Mouse (Mus musculus): ENCODE data around the gene Gm9508. TPM values are rescaled to one million over a fixed set of nuclear protein-coding genes. Genes with fewer than 3 reads are reported as not detected.
"Not testable (repeated sequence)": the region's sequence is repeated elsewhere in the genome, so short reads cannot be mapped to it uniquely, and the experiment has no call there.

Gene Gm9508
- not detected in 2 replicates for polyA plus RNA-seq (2015; fragmentation: Nextera tagmentation; extraction: Ambion mirVana)

GRCm38 (mm10) chr10:77697133-77697532 is at the start of gene Gm9508:
TSS of gene Gm9508 (minus strand) at chr10:77697233.
- Histone ChIP-seq H3K27me3 (ENCODE audit: control insufficient read depth, insufficient read depth, low read length) (no peaks in the 10 kb centered on the region), H3K4me1 (ENCODE audit: control insufficient read depth, insufficient read depth, low read length) (no peaks in the 10 kb centered on the region), H3K27ac (ENCODE audit: low read length) (no peak within 1 kb of the TSS), H3K4me3 (replicated peaks; ENCODE audit: low read length) (no peak within 1 kb of the TSS), H3K9ac (ENCODE audit: low read length) (no peak within 1 kb of the TSS), H3K4me2 (ENCODE audit: low read depth, low read length) (no peak within 1 kb of the TSS), H3K36me3 (ENCODE audit: control insufficient read depth, insufficient read depth, low read length) (no peaks in the 10 kb centered on the region), H3K9me3 (replicated peaks; ENCODE audit: control insufficient read depth, low read length) (0 out of 2 replicates have a peak, but pooled peaks cover 5% of the 10 kb centered on the region)
- ATAC-seq (ENCODE audit: insufficient read depth, low FRiP score) = no peak
- WGBS = 34% methylated on average over 4 of the region's 4 CpGs

- not testable (repeated sequence) for H3K4me3 ChIP-seq (replicated peaks; ENCODE audit: low read length); ATAC-seq (ENCODE audit: insufficient read depth, low FRiP score); H3K4me2 ChIP-seq (ENCODE audit: low read depth, low read length); H3K4me1 ChIP-seq (ENCODE audit: control insufficient read depth, insufficient read depth, low read length); H3K9ac ChIP-seq (ENCODE audit: low read length); H3K9me3 ChIP-seq (replicated peaks; ENCODE audit: control insufficient read depth, low read length); H3K27me3 ChIP-seq (ENCODE audit: control insufficient read depth, insufficient read depth, low read length); H3K36me3 ChIP-seq (ENCODE audit: control insufficient read depth, insufficient read depth, low read length); H3K27ac ChIP-seq (ENCODE audit: low read length)
- 48% methylated on average over 4 of the region's 5 CpGs for WGBS
These were observed 45.1 kb upstream of the Gm9508 start, which contains the start of gene Gm18596 for GRCm38 (mm10) chr10:77741924-77742688. TSS of gene Gm18596 (minus strand) at chr10:77742638.

GRCm38 (mm10) chr10:77738929-77739328 is 41.9 kb upstream of the Gm9508 start:
- no peaks in the 10 kb centered on the region for H3K27me3 ChIP-seq (ENCODE audit: control insufficient read depth, insufficient read depth, low read length)
- H3K4me2 ChIP-seq (ENCODE audit: low read depth, low read length) = no peak overlapping the region
- peaks cover 6% of the 10 kb centered on the region; the same call in 1 of the 2 replicates for H3K9me3 ChIP-seq (replicated peaks; ENCODE audit: control insufficient read depth, low read length)
- H3K36me3 ChIP-seq (ENCODE audit: control insufficient read depth, insufficient read depth, low read length) = no peaks in the 10 kb centered on the region
- no peak overlapping the region for H3K4me3 ChIP-seq (replicated peaks; ENCODE audit: low read length)
- 86% methylated on average over 4 of the region's 4 CpGs for WGBS
- no peaks in the 10 kb centered on the region for H3K4me1 ChIP-seq (ENCODE audit: control insufficient read depth, insufficient read depth, low read length)
- no peak overlapping the region for H3K27ac ChIP-seq (ENCODE audit: low read length)
- H3K9ac ChIP-seq (ENCODE audit: low read length) = no peak overlapping the region
- ATAC-seq (ENCODE audit: insufficient read depth, low FRiP score) = no peak

GRCm38 (mm10) chr10:77735928-77736327 is 38.9 kb upstream of the Gm9508 start:
- no peak overlapping the region for H3K4me3 ChIP-seq (replicated peaks; ENCODE audit: low read length)
- 91% methylated on average over 1 of the region's 1 CpGs for WGBS
- H3K4me2 ChIP-seq (ENCODE audit: low read depth, low read length) = no peak overlapping the region
- no peak for ATAC-seq (ENCODE audit: insufficient read depth, low FRiP score)
- peaks cover 6% of the 10 kb centered on the region; the same call in 1 of the 2 replicates for H3K9me3 ChIP-seq (replicated peaks; ENCODE audit: control insufficient read depth, low read length)
- H3K27ac ChIP-seq (ENCODE audit: low read length) = no peak overlapping the region
- no peak overlapping the region for H3K9ac ChIP-seq (ENCODE audit: low read length)
- no peaks in the 10 kb centered on the region for H3K27me3 ChIP-seq (ENCODE audit: control insufficient read depth, insufficient read depth, low read length)
- no peaks in the 10 kb centered on the region for H3K4me1 ChIP-seq (ENCODE audit: control insufficient read depth, insufficient read depth, low read length)
- H3K36me3 ChIP-seq (ENCODE audit: control insufficient read depth, insufficient read depth, low read length) = no peaks in the 10 kb centered on the region

- Histone ChIP-seq H3K36me3 (ENCODE audit: control insufficient read depth, insufficient read depth, low read length) (no peaks in the 10 kb centered on the region), H3K4me2 (ENCODE audit: low read depth, low read length) (no peak overlapping the region), H3K27ac (ENCODE audit: low read length) (no peak overlapping the region), H3K9ac (ENCODE audit: low read length) (no peak overlapping the region), H3K9me3 (replicated peaks; ENCODE audit: control insufficient read depth, low read length) (no peaks in the 10 kb centered on the region), H3K27me3 (ENCODE audit: control insufficient read depth, insufficient read depth, low read length) (no peaks in the 10 kb centered on the region), H3K4me3 (replicated peaks; ENCODE audit: low read length) (no peak overlapping the region), H3K4me1 (ENCODE audit: control insufficient read depth, insufficient read depth, low read length) (no peaks in the 10 kb centered on the region)
- 46% methylated on average over 4 of the region's 4 CpGs for WGBS
- no peak for ATAC-seq (ENCODE audit: insufficient read depth, low FRiP score)
These were observed 32.2 kb upstream of the Gm9508 start for GRCm38 (mm10) chr10:77729241-77729640.

- H3K27me3 ChIP-seq (ENCODE audit: control insufficient read depth, insufficient read depth, low read length) = no peaks in the 10 kb centered on the region
- H3K9ac ChIP-seq (ENCODE audit: low read length) = no peak overlapping the region
- no peak overlapping the region for H3K4me2 ChIP-seq (ENCODE audit: low read depth, low read length)
- H3K9me3 ChIP-seq (replicated peaks; ENCODE audit: control insufficient read depth, low read length) = no peaks in the 10 kb centered on the region
- H3K4me1 ChIP-seq (ENCODE audit: control insufficient read depth, insufficient read depth, low read length) = no peaks in the 10 kb centered on the region
- 52% methylated on average over 4 of the region's 4 CpGs for WGBS
- ATAC-seq (ENCODE audit: insufficient read depth, low FRiP score) = no peak
- H3K27ac ChIP-seq (ENCODE audit: low read length) = no peak overlapping the region
- no peaks in the 10 kb centered on the region for H3K36me3 ChIP-seq (ENCODE audit: control insufficient read depth, insufficient read depth, low read length)
- no peak overlapping the region for H3K4me3 ChIP-seq (replicated peaks; ENCODE audit: low read length)
These were observed 31.2 kb upstream of the Gm9508 start for GRCm38 (mm10) chr10:77728280-77728679.

- H3K36me3 ChIP-seq (ENCODE audit: control insufficient read depth, insufficient read depth, low read length) = no peaks in the 10 kb centered on the region
- H3K4me1 ChIP-seq (ENCODE audit: control insufficient read depth, insufficient read depth, low read length) = no peaks in the 10 kb centered on the region
- no peak within 1 kb of the TSS for H3K27ac ChIP-seq (ENCODE audit: low read length)
- H3K9me3 ChIP-seq (replicated peaks; ENCODE audit: control insufficient read depth, low read length) = no peaks in the 10 kb centered on the region
- no peak within 1 kb of the TSS for H3K4me2 ChIP-seq (ENCODE audit: low read depth, low read length)
- H3K9ac ChIP-seq (ENCODE audit: low read length) = no peak within 1 kb of the TSS
- WGBS = 25% methylated on average over 3 of the region's 3 CpGs
- no peaks in the 10 kb centered on the region for H3K27me3 ChIP-seq (ENCODE audit: control insufficient read depth, insufficient read depth, low read length)
- no peak for ATAC-seq (ENCODE audit: insufficient read depth, low FRiP score)
- H3K4me3 ChIP-seq (replicated peaks; ENCODE audit: low read length) = no peak within 1 kb of the TSS
These were observed 29.2 kb upstream of the Gm9508 start, which contains the start of gene Gm10100 for GRCm38 (mm10) chr10:77726186-77726585. TSS of gene Gm10100 (plus strand) at chr10:77726486.

GRCm38 (mm10) chr10:77724855-77725254 is 27.8 kb upstream of the Gm9508 start:
- WGBS = 79% methylated on average over 8 of the region's 8 CpGs
- Histone ChIP-seq H3K9me3 (replicated peaks; ENCODE audit: control insufficient read depth, low read length) (no peaks in the 10 kb centered on the region), H3K27ac (ENCODE audit: low read length) (no peak overlapping the region), H3K4me2 (ENCODE audit: low read depth, low read length) (no peak overlapping the region), H3K27me3 (ENCODE audit: control insufficient read depth, insufficient read depth, low read length) (no peaks in the 10 kb centered on the region), H3K4me3 (replicated peaks; ENCODE audit: low read length) (no peak overlapping the region), H3K9ac (ENCODE audit: low read length) (no peak overlapping the region), H3K4me1 (ENCODE audit: control insufficient read depth, insufficient read depth, low read length) (no peaks in the 10 kb centered on the region), H3K36me3 (ENCODE audit: control insufficient read depth, insufficient read depth, low read length) (no peaks in the 10 kb centered on the region)
- no peak for ATAC-seq (ENCODE audit: insufficient read depth, low FRiP score)

- H3K4me1 ChIP-seq (ENCODE audit: control insufficient read depth, insufficient read depth, low read length); H3K4me2 ChIP-seq (ENCODE audit: low read depth, low read length); H3K27me3 ChIP-seq (ENCODE audit: control insufficient read depth, insufficient read depth, low read length); H3K4me3 ChIP-seq (replicated peaks; ENCODE audit: low read length); H3K36me3 ChIP-seq (ENCODE audit: control insufficient read depth, insufficient read depth, low read length); ATAC-seq (ENCODE audit: insufficient read depth, low FRiP score); H3K9ac ChIP-seq (ENCODE audit: low read length); H3K27ac ChIP-seq (ENCODE audit: low read length); H3K9me3 ChIP-seq (replicated peaks; ENCODE audit: control insufficient read depth, low read length): not testable (repeated sequence)
- WGBS = 85% methylated on average over 1 of the region's 1 CpGs
These were observed 23.3 kb upstream of the Gm9508 start, which contains the start of gene Krtap12-1 for GRCm38 (mm10) chr10:77720299-77720698. TSS of gene Krtap12-1 (plus strand) at chr10:77720599.
